Mouse (Mus musculus): ENCODE measurements at regions not wholly inside any gene's neighbourhood (a gene's known extent, or its start where the extent isn't known, plus 50 kb on each side); places are given as distances from the start of the nearest gene placed in this dataset.

DNA sequence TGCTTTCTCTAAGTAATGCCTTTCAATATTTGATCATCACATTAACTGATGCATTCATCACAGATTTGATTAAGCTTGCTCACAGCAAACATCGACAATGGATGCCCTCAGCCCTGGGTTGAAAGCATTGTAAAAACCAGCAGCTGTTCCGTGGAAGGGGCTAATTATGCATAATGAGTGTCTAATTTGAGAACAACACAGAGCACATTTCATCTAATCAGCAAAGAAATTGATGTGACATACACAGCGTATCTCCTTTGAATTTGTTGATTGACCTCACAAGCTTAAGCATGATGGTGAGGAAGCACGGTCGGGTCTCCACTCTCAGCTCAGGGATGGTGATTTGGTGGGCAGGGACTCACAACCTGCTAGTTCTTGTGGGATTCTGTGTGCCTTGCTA, 84.0 kb upstream of the Ttc29 start:
- no peak for TF ChIP-seq CTCF (IDR thresholded peaks at IDR 0.05; ENCODE audit: borderline replicate concordance, extremely low read depth, insufficient read depth, insufficient read length)
- TF ChIP-seq POLR2A (IDR thresholded peaks at IDR 0.05; ENCODE audit: borderline replicate concordance, extremely low read depth, insufficient read depth, insufficient read length, poor library complexity, severe bottlenecking) = no peak

All from brain, embryonic 14.5 days (tissue).